Mouse (Mus musculus): Measurements from ENCODE around the gene Fgfr2.

Fgfr2 gene

GRCm38 (mm10) chr7:130225227-130225626 is 2897.9 kb downstream of the Fgfr2 start:
- no peak for DNase-seq (ENCODE audit: extremely low read depth, insufficient read length, low spot score)

GRCm38 (mm10) chr7:130222633-130223354 is 2900.4 kb downstream of the Fgfr2 start:
- no peak for DNase-seq (ENCODE audit: extremely low read depth, insufficient read length, low spot score)

DNA sequence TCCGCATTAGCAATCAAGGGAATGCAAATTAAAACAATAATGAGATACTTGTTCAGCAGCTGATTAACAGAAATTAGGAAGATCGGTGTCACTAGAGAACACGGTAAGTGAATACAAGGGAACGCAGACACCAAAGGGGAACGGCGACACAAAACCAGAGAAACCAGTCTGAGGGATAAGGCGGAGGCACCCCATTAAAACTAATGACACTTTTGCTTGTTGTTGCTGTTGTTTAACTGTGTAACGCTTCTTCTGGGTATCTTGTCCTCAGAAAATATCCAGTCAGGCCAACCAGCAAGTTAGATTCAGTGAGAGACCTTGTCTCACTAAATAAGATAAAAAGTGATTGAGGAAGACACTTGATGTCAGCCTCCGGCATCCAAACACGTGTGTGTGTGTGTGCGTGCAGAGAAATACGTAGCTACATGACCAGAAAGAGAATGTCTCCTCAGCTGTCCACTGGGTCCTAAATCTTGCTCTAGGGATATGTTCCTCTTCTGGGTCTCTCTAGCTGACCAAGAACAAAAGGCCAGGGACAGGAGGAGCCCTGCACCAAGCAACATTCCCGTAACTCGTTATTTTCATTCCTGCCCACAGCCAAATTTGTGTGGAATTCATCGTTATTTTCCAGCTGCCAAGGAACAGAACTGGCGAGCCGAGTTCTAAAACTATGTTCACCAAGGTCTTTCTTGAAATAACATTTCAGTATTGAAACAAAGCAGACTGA is 2901.3 kb downstream of the Fgfr2 start:
- DNase-seq (ENCODE audit: extremely low read depth, insufficient read length, low spot score) = no peak

GRCm38 (mm10) chr7:130220627-130221026 is 2902.5 kb downstream of the Fgfr2 start:
- DNase-seq (ENCODE audit: extremely low read depth, insufficient read length, low spot score) = no peak

- DNase-seq (ENCODE audit: extremely low read depth, insufficient read length, low spot score) = no peak
These were observed 2903.3 kb downstream of the Fgfr2 start for GRCm38 (mm10) chr7:130219844-130220243.

GRCm38 (mm10) chr7:130216272-130216671 is 2906.9 kb downstream of the Fgfr2 start:
- DNase-seq (ENCODE audit: extremely low read depth, insufficient read length, low spot score) = no peak

DNA sequence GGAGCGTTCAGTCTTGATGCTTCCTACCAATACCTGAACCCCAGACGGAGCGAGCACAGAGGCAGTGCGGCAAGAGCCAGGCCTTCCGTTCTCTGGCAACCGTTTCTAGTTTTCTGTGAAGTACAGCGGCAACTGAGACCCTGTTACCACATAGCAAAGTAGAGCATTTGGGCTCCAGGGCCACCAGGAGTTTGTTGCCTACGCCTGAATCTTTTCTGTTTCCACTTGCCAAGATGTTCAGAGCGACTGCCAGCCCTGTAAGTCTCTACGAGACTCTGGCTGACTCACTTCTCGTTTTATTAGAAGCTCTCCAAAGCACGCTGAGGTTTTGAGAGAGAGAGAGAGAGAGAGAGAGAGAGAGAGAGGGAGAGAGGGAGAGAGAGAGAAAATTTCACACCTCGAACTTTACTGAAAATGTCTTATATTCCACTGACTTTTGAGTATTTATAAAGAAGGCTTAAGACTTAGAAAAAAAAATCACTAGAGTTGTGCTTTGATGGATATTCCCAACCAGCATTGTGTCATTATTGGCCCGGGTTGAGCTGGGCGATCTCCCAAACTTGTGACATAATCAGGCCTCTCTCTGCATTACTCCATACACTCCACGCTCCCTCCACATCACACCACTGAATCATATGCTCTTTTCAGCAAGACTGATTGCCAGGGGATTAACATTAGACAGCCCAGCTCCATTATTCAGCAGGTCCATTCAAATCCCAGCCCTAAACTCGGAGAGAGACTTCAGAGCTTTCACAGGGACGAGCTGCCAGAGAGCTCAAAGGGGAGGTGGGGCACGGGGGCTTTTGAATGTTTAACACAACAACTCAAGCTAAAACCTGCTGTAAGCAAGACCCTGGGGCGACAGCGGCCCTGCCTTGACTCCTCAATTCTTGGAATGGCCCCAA is 2907.6 kb downstream of the Fgfr2 start:
- DNase-seq (ENCODE audit: extremely low read depth, insufficient read length, low spot score) = peak; percentile 46

DNA sequence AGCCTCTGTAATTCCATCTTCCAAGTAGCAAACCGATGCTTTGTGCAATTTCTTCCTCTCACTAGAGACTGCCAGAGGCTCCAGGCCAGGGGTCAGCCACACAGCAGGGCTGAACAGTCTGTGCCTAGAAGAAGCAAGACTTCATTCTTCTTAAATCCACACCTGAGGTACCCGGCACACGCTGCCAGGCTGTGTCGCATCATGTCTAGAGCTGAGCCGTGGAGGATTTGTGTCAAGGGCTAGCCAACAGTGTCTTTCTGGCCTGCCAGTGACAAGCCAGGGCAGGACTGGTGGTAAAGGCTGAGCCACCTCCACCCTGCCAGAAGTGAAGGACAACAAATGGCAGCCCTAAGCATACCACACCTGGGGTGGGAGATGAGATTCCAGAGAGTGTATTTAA is 2910.0 kb downstream of the Fgfr2 start:
- no peak for DNase-seq (ENCODE audit: extremely low read depth, insufficient read length, low spot score)

DNA sequence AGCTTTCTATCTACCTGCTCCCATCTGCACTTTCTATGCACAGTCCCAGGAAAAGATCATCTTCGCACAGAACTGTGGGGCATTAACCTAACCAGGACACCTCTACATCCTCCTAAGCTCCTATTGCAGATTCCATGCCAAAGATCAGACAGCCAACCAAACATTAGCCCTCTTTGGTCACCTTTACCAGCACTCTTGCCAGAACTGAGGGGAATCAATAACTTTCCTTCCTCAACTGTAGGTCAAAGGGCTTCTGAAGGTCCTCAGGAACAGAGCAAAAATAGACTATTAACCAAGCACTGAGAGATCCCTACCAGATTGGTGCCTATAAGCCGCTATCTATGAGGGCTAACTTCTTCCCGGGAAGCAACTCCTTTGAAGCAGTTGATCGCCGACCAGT is 2911.7 kb downstream of the Fgfr2 start:
- DNase-seq (ENCODE audit: extremely low read depth, insufficient read length, low spot score) = no peak

- DNase-seq (ENCODE audit: extremely low read depth, insufficient read length, low spot score) = no peak
These were observed 2914.5 kb downstream of the Fgfr2 start for GRCm38 (mm10) chr7:130208601-130209000.

- DNase-seq (ENCODE audit: extremely low read depth, insufficient read length, low spot score) = no peak
These were observed 2917.0 kb downstream of the Fgfr2 start for GRCm38 (mm10) chr7:130206181-130206582.

DNA sequence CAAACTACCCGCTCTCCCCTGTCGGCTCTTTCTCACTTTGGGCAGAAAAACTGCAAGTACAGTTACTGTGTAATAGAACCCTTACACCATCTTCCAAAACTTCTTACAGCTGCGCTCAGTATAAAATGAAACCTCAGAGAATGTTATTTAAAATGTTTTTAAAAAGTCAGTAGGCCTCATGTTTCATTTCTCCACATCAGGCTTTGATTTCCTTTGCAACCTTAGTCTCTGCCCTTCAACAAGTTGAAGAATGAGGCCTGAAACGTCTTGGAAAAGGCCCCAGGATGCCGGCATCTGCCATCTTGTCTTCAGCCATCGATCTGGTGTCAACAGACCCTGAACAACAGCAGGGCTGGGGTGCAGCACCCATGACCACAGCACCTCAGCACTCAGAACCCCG is 2918.0 kb downstream of the Fgfr2 start:
- DNase-seq (ENCODE audit: extremely low read depth, insufficient read length, low spot score) = no peak

GRCm38 (mm10) chr7:130201020-130201419 is 2922.1 kb downstream of the Fgfr2 start:
- DNase-seq (ENCODE audit: extremely low read depth, insufficient read length, low spot score) = no peak

- no peak for DNase-seq (ENCODE audit: extremely low read depth, insufficient read length, low spot score)
These were observed 2923.2 kb downstream of the Fgfr2 start for GRCm38 (mm10) chr7:130199951-130200350.

GRCm38 (mm10) chr7:130199317-130199716 is 2923.8 kb downstream of the Fgfr2 start:
- DNase-seq (ENCODE audit: extremely low read depth, insufficient read length, low spot score) = no peak

GRCm38 (mm10) chr7:130195081-130195480 is 2928.1 kb downstream of the Fgfr2 start:
- no peak for DNase-seq (ENCODE audit: extremely low read depth, insufficient read length, low spot score)

DNA sequence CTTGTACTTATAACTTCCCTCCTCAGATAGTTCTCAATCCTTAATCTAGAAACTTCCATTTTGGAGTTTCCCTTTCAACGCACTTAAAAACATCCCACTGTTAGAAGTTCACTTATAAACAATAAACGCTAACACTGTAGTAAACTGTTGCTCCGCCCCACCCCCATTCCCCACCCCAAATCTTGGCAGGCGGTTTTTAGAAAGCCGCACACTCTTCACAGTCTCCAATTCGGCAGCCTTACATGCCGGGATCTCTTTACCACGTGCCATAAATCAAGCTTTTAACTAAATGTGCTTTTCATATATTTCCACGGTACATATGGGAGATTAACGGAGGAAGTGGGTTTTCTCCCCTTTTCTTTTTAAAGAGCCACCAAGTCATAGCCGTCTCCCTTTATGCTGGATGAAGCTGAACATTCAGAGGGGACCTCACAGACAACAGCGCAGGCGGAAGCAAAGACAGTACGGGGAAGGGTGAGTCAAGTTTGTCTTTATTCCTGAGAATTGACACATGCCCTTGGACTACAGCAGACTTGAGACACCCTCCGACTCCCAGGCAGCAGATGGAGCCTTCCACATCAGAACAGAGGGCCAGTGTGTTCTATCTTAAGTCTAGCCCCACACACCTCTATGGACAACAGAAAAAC is 2932.7 kb downstream of the Fgfr2 start:
- DNase-seq (ENCODE audit: extremely low read depth, insufficient read length, low spot score) = no peak

- DNase-seq (ENCODE audit: extremely low read depth, insufficient read length, low spot score) = no peak
These were observed 2933.2 kb downstream of the Fgfr2 start for GRCm38 (mm10) chr7:130189901-130190300.

- DNase-seq (ENCODE audit: extremely low read depth, insufficient read length, low spot score) = no peak
These were observed 2935.0 kb downstream of the Fgfr2 start for GRCm38 (mm10) chr7:130188108-130188507.

DNA sequence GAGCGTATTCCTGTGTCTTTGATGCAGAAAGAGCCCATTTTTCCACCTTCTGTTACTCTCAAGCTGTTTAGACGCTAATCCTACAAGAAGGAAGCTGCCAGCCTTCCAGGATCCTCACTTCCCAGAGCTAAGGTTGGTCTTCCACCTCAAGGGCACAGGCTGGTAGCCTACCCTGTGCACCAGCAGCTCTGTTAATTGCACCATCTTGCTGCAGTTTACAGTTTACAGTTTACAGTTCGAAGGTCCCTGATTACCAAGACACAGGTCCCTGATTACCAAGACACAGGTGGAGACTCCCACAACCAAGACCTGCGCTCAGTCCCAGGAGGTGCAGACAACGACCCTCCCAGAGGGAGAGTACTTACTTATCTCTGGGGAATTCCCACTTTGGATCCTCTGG is 2938.3 kb downstream of the Fgfr2 start:
- DNase-seq (ENCODE audit: extremely low read depth, insufficient read length, low spot score) = no peak

DNA sequence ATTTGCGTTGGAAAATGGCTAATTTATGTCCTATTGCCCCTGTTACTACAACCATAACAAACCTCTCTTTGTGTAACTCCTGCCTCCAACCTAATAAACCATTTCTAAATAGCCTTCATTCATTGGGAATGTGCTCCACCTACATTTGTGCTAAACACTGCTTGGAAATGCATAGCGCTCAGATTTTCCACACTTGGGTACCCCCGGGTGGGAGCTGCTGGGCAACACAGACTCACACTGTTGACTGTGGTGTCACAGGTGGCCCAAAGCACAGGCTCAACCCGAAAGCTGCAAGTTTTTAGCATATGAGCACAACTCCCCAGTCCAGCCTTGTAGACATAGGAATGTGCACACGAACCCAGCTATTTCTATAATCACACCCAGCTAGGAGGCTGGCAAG is 2939.2 kb downstream of the Fgfr2 start:
- no peak for DNase-seq (ENCODE audit: extremely low read depth, insufficient read length, low spot score)
